Mouse (Mus musculus) brain, embryonic 14.5 days (tissue): ENCODE data around the gene Kcnh2.

Experiments
- CTCF ChIP-seq: fragments of 200-500 bp; IDR thresholded peaks from 2 replicates; pipeline ENCODE4 v1.5.1; 2012; ENCODE audit warnings: inconsistent platforms, mild to moderate bottlenecking, moderate library complexity, borderline replicate concordance; ENCODE audit not compliant: insufficient read depth, insufficient read length; ENCODE audit errors: extremely low read depth
- POLR2A ChIP-seq: fragments of 200-500 bp; IDR thresholded peaks from 2 replicates; pipeline ENCODE4 v1.6.1; 2012; ENCODE audit warnings: mild to moderate bottlenecking, inconsistent platforms, borderline replicate concordance; ENCODE audit not compliant: poor library complexity, insufficient read depth, insufficient read length, severe bottlenecking; ENCODE audit errors: extremely low read depth

DNA sequence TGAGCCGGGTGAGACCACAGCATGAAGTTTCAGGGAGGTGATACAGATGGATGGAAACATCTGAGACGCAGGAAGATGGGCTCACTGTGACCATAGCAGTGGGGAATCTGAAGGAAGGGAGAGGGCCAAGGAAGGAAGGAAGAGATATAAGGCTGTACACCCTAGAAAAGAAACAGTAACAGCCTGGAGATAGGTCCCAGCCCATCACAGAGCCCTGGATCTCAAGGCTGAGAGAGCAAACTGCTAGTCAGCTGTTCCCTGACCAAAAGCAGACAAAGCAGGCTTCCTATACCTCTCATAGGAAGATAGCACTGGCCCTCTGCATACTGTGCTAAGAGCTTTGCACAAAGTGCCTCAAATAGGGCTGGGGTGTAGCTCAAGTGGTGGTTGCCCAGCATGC, 27.3 kb upstream of the Kcnh2 start:
- no peak for TF ChIP-seq POLR2A
- no peak for TF ChIP-seq CTCF
